In genomic region chr10:124942214-124942613, GRCm38 (mm10) we compare ENCODE assay signal across 16 mouse cellular contexts.
DNase-seq lines count a peak whose midpoint lies in the region; ATAC-seq lines count a peak whose summit lies in the region.
"Had no signal": no experiment of that assay in that cellular context is flagged by ENCODE, and none has a peak within 500 bp of the region (broad histone marks: within the 10 kb centered on the region; RNA-seq: fewer than 3 reads in every experiment).

No protein-coding gene starts in this region.

- peak; percentile 15 for DNase-seq in adrenal gland, postnatal 10 days
- no peak for DNase-seq in adrenal gland, adult 2 months
- DNase-seq in kidney, postnatal 10 days, result peak; percentile 6
- DNase-seq in right cerebral cortex, postnatal 14 days, result peak; percentile 6
- no peak for DNase-seq in right cerebral cortex, adult 18-20 months
- DNase-seq in embryonic facial prominence, embryonic 14.5 days (ENCODE audit: low spot score), result peak; percentile 3
- DNase-seq: cerebellum, postnatal 36 days; heart, adult 11 months; kidney, adult 8-10 months; layer of hippocampus, postnatal 36 days; right cerebral cortex, postnatal 25 days had no signal

- WGBS in kidney, embryonic 14.5 days, result 66% methylated on average over 12 of the region's 12 CpGs
- WGBS in embryonic facial prominence, embryonic 14.5 days, result 51% methylated on average over 12 of the region's 12 CpGs
- WGBS in heart, embryonic 11.5 days (ENCODE audit: insufficient replicate concordance), result 52% methylated on average over 12 of the region's 12 CpGs

- H3K27ac ChIP-seq in kidney, embryonic 14.5 days (ENCODE audit: low read depth, low read length), result no peak overlapping the region
- no peak overlapping the region for H3K27ac ChIP-seq in embryonic facial prominence, embryonic 14.5 days (replicated peaks; ENCODE audit: low read depth, low read length)
- no peak overlapping the region for H3K27ac ChIP-seq in heart, embryonic 11.5 days (ENCODE audit: low read depth, low read length)
- H3K27ac ChIP-seq: forebrain, embryonic 10.5 days; neural tube, embryonic 12.5 days had no signal

- no peak overlapping the region for H3K4me2 ChIP-seq in kidney, embryonic 14.5 days (replicated peaks; ENCODE audit: low read depth, low read length)
- no peak overlapping the region for H3K4me2 ChIP-seq in embryonic facial prominence, embryonic 14.5 days (ENCODE audit: low read depth, low read length)
- H3K4me2 ChIP-seq in heart, embryonic 11.5 days, result no peak overlapping the region
- H3K4me2 ChIP-seq: liver, embryonic 11.5 days; neural tube, embryonic 12.5 days had no signal

- no peak for ATAC-seq in kidney, embryonic 14.5 days (ENCODE audit: low FRiP score, low TSS enrichment)
- no peak for ATAC-seq in embryonic facial prominence, embryonic 14.5 days (ENCODE audit: low read depth)
- ATAC-seq in heart, embryonic 11.5 days (replicated peaks; ENCODE audit: insufficient number of reproducible peaks, low FRiP score, low TSS enrichment), result no peak

- H3K27me3 ChIP-seq in kidney, embryonic 14.5 days (ENCODE audit: control insufficient read depth, insufficient read depth, low read length), result no peaks in the 10 kb centered on the region
- H3K27me3 ChIP-seq in embryonic facial prominence, embryonic 14.5 days (replicated peaks; ENCODE audit: control insufficient read depth, insufficient read depth, low read length), result no peaks in the 10 kb centered on the region
- H3K27me3 ChIP-seq in heart, embryonic 11.5 days (ENCODE audit: control insufficient read depth, insufficient read depth, low read length), result no peaks in the 10 kb centered on the region
- H3K27me3 ChIP-seq: neural tube, embryonic 12.5 days had no signal

- H3K4me1 ChIP-seq in kidney, embryonic 14.5 days (ENCODE audit: control insufficient read depth, insufficient read depth, low read length), result no peaks in the 10 kb centered on the region
- no peaks in the 10 kb centered on the region for H3K4me1 ChIP-seq in embryonic facial prominence, embryonic 14.5 days (ENCODE audit: control insufficient read depth, insufficient read depth, low read length)
- no peaks in the 10 kb centered on the region for H3K4me1 ChIP-seq in heart, embryonic 11.5 days (ENCODE audit: control insufficient read depth, insufficient read depth, low read length)
- H3K4me1 ChIP-seq: forebrain, embryonic 10.5 days; neural tube, embryonic 12.5 days had no signal

- no peak overlapping the region for H3K4me3 ChIP-seq in kidney, embryonic 14.5 days (ENCODE audit: low read length)
- H3K4me3 ChIP-seq in embryonic facial prominence, embryonic 14.5 days (ENCODE audit: low read depth, low read length), result no peak overlapping the region
- H3K4me3 ChIP-seq in heart, embryonic 11.5 days (ENCODE audit: low read depth, low read length), result no peak overlapping the region
- H3K4me3 ChIP-seq: forebrain, embryonic 10.5 days; neural tube, embryonic 12.5 days had no signal

- no peaks in the 10 kb centered on the region for H3K9me3 ChIP-seq in kidney, embryonic 14.5 days (ENCODE audit: control insufficient read depth, low read length)
- no peaks in the 10 kb centered on the region for H3K9me3 ChIP-seq in embryonic facial prominence, embryonic 14.5 days (ENCODE audit: control insufficient read depth, low read length)
- H3K9me3 ChIP-seq in heart, embryonic 11.5 days (replicated peaks; ENCODE audit: control insufficient read depth, low read length), result no peaks in the 10 kb centered on the region
- H3K9me3 ChIP-seq: forebrain, embryonic 10.5 days; neural tube, embryonic 12.5 days had no signal

- H3K36me3 ChIP-seq in kidney, embryonic 14.5 days (ENCODE audit: control insufficient read depth, insufficient read depth, low read length), result no peaks in the 10 kb centered on the region
- H3K36me3 ChIP-seq in embryonic facial prominence, embryonic 14.5 days (ENCODE audit: control insufficient read depth, insufficient read depth, low read length), result no peaks in the 10 kb centered on the region
- H3K36me3 ChIP-seq in heart, embryonic 11.5 days (ENCODE audit: control insufficient read depth, insufficient read depth, low read length), result no peaks in the 10 kb centered on the region
- H3K36me3 ChIP-seq: forebrain, embryonic 10.5 days; neural tube, embryonic 12.5 days had no signal

- H3K9ac ChIP-seq in kidney, embryonic 14.5 days (ENCODE audit: low read depth, low read length), result no peak overlapping the region
- H3K9ac ChIP-seq in embryonic facial prominence, embryonic 14.5 days (ENCODE audit: low read depth, low read length), result no peak overlapping the region
- no peak overlapping the region for H3K9ac ChIP-seq in heart, embryonic 11.5 days (ENCODE audit: low read depth, low read length)
- H3K9ac ChIP-seq: neural tube, embryonic 12.5 days had no signal

Comparison
In these comparisons a context has a peak if more than half of its experiments do, and no peak if none do; other contexts are left out.
1. DNase-seq: peak in adrenal gland, postnatal 10 days (single experiment), kidney, postnatal 10 days (single experiment), right cerebral cortex, postnatal 14 days (single experiment) and embryonic facial prominence, embryonic 14.5 days (single experiment); none in adrenal gland, adult 2 months (single experiment) and right cerebral cortex, adult 18-20 months (single experiment).